Mouse (Mus musculus): Measurements from ENCODE around the gene Olfm4.

Gene Olfm4

GRCm38 (mm10) chr14:80029297-80030001, 45.6 kb downstream of the Olfm4 start:
- DNase-seq, result no peak

GRCm38 (mm10) chr14:80039645-80040272, 55.9 kb downstream of the Olfm4 start:
- DNase-seq, result no peak

- peak; percentile 43 for DNase-seq
Measured at GRCm38 (mm10) chr14:80046104-80046734, 62.3 kb downstream of the Olfm4 start.

- no peak for DNase-seq
Measured at GRCm38 (mm10) chr14:80047368-80048101, 63.7 kb downstream of the Olfm4 start.

- DNase-seq, result no peak
Measured at GRCm38 (mm10) chr14:80055725-80056124, 71.8 kb downstream of the Olfm4 start.

GRCm38 (mm10) chr14:80061686-80062085, 77.8 kb downstream of the Olfm4 start:
- DNase-seq, result no peak

- no peak for DNase-seq
Measured at GRCm38 (mm10) chr14:80062896-80063295, 79.0 kb downstream of the Olfm4 start.

- DNase-seq, result no peak
Measured at GRCm38 (mm10) chr14:80070580-80070979, 86.7 kb downstream of the Olfm4 start.

All from kidney, adult 18-20 months (tissue).